Mouse (Mus musculus): ENCODE measurements around the gene Pde6b.

- TF ChIP-seq MYOG (IDR thresholded peaks at IDR 0.05; ENCODE audit: control insufficient read depth in 1 of 3, insufficient read depth in 1 of 3, insufficient read length in 2 of 3, low read depth in 2 of 3) (no peak), E2F4 (IDR thresholded peaks at IDR 0.05; ENCODE audit: insufficient read depth) (no peak), POLR2A (IDR thresholded peaks at IDR 0.05; ENCODE audit: insufficient read length, low read depth) (no peak), USF1 (IDR thresholded peaks at IDR 0.05; ENCODE audit: low read depth) (no peak), REST (IDR thresholded peaks at IDR 0.05; ENCODE audit: insufficient read depth, insufficient read length) (no peak), TCF3 (IDR thresholded peaks at IDR 0.05; ENCODE audit: insufficient read length, low read depth) (no peak)
Observed at GRCm38 (mm10) chr5:108466647-108467046, 78.5 kb downstream of the Pde6b start.
